In the genomic region with DNA sequence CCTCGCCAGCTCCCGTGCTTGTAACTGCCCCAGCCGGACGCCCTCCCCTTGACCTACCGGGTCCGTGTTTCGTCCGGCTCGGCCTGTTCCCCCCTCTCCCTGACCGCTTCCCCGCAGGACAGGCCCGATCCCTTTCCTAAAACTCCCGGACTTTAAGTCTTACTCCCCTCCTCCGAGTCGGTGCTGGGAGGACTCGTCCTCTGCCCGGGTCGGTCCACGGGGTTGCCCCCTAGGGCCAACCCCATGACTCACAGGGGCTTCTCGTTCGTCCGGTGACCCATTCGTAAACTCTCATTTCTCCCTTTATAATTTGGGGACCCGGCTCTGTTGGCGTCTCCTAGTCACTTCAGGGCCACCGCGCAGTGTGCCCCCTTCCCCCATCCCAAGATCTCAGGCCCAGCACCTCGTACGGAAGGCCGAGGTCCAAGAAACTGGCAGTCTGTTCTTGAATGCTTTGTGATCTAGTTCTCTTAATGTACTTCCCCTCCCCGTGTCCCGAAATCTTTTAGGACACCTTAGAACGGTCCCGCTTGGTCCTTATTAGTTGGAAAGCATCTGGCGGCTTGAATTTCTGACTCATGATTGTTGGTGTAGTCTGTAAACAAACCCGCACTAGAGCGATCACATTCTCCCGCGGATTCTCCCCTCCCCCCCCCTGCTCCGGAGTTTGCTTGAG, we compare ENCODE assay signal across 7 mouse cellular contexts. TPM values are rescaled to one million over a fixed set of nuclear protein-coding genes. Genes with fewer than 3 reads are reported as not detected.
DNase-seq lines count a peak whose midpoint lies in the region; TF ChIP-seq lines count a peak whose summit lies in the region.

No protein-coding gene starts in this region.

- H3K36me3 ChIP-seq in E14TG2a.4 (ENCODE audit: insufficient read depth, low read length), result peaks cover 37% of the 10 kb centered on the region

- H3K4me1 ChIP-seq in E14TG2a.4 (replicated peaks; ENCODE audit: low read depth, low read length), result peaks cover 25% of the 10 kb centered on the region
- no peaks in the 10 kb centered on the region; the same call in 1 of the 2 replicates for H3K4me1 ChIP-seq in embryonic fibroblast, embryonic 13.5 days (ENCODE audit: control insufficient read depth, insufficient read depth, low read length)

- no peak for TF ChIP-seq CTCF in E14TG2a.4 (conservative IDR thresholded peaks at IDR 0.05; ENCODE audit: low read length)
- TF ChIP-seq CTCF in embryonic fibroblast, embryonic 13.5 days (IDR thresholded peaks at IDR 0.05; ENCODE audit: borderline replicate concordance, insufficient read depth, low read length), result no peak

- peak; percentile 49 for TF ChIP-seq POLR2A in embryonic fibroblast, embryonic 13.5 days (IDR thresholded peaks at IDR 0.05; ENCODE audit: low read depth, low read length)

- peak overlapping the region; percentile 96 for H3K4me3 ChIP-seq in E14TG2a.4 (replicated peaks; ENCODE audit: low read length)
- peak overlapping the region; percentile 91 for H3K4me3 ChIP-seq in embryonic fibroblast, embryonic 13.5 days (ENCODE audit: insufficient read depth, low read length)

- peak; percentile 50 for DNase-seq in T-cell, adult 2 months (ENCODE audit: low spot score)
- DNase-seq in heart, postnatal 4 days, result peak; percentile 30
- peak; percentile 25 to 44 for DNase-seq in layer of hippocampus, postnatal 10 days (ENCODE audit: low spot score in 2 of 2)
- DNase-seq in lung, postnatal 14 days, result peak; percentile 44
- peak; percentile 30 for DNase-seq in right cerebral cortex, adult 18-20 months

- no peaks in the 10 kb centered on the region for H3K27me3 ChIP-seq in E14TG2a.4 (ENCODE audit: insufficient read depth, low read length)

- peak overlapping the region; percentile 88 for H3K27ac ChIP-seq in embryonic fibroblast, embryonic 13.5 days (ENCODE audit: insufficient read depth, low read length)

- no peaks in the 10 kb centered on the region for H3K9me3 ChIP-seq in E14TG2a.4 (ENCODE audit: low read length)

RNA-seq across cellular contexts. Expression of a gene that starts 0.5 kb away (rescaled TPM):
- polyA plus RNA-seq in embryonic fibroblast, embryonic 13.5 days (2011; ENCODE audit: insufficient read length, low read depth, missing spikeins), result 73.1 and 83.4 TPM in 2 replicates
- total RNA-seq in heart, postnatal 4 days (2021), result 100 to 1,000 TPM; 114 to 115 TPM
- 10 to 100 TPM; 85.4 to 90.5 TPM for total RNA-seq in layer of hippocampus, postnatal 10 days (2021)

RNA-seq across cellular contexts. Expression of a gene that starts 21.9 kb away (rescaled TPM):
- polyA plus RNA-seq in embryonic fibroblast, embryonic 13.5 days (2011; ENCODE audit: insufficient read length, low read depth, missing spikeins), result 88.3 and 98.7 TPM in 2 replicates
- 100 to 1,000 TPM; 129 to 134 TPM for total RNA-seq in heart, postnatal 4 days (2021)
- 100 to 1,000 TPM; 105 to 106 TPM for total RNA-seq in layer of hippocampus, postnatal 10 days (2021)

RNA-seq across cellular contexts. Expression of a gene that starts 58.2 kb away (rescaled TPM):
- 140 and 154 TPM in 2 replicates for polyA plus RNA-seq in embryonic fibroblast, embryonic 13.5 days (2011; ENCODE audit: insufficient read length, low read depth, missing spikeins)
- 100 to 1,000 TPM; 140 to 147 TPM for total RNA-seq in heart, postnatal 4 days (2021)
- 100 to 1,000 TPM; 351 to 392 TPM for total RNA-seq in layer of hippocampus, postnatal 10 days (2021)

Comparison
In these comparisons a context has a peak if more than half of its experiments do, and no peak if none do; other contexts are left out.
1. Peak in every context shown above with its lines: DNase-seq, H3K4me3 ChIP-seq and H3K27ac ChIP-seq.